Mouse (Mus musculus) neural tube, embryonic 11.5 days (tissue): ENCODE results near the gene Abcc3. TPM values are rescaled to one million over a fixed set of nuclear protein-coding genes. Genes with fewer than 3 reads are reported as not detected.

ENCODE experiments used
- ATAC-seq: fragments of 200-750 bp; cut with Nextera tagmentation; 2 replicates; pipeline ENCODE4 v1.8.0; 2017; ENCODE audit warnings: moderate number of reproducible peaks, mild to moderate bottlenecking, moderate TSS enrichment, moderate library complexity; ENCODE audit not compliant: insufficient read depth, low FRiP score, low TSS enrichment
- DNase-seq: peaks from one replicate; pipeline ENCODE4 v3.0.0-alpha.2; 2015; ENCODE audit warnings: low spot score
- H3K27ac ChIP-seq: fragments of 300-500 bp; sonication (generic); 2 replicates; pipeline ENCODE4 v1.5.1; 2014; ENCODE audit warnings: low read depth, mild to moderate bottlenecking, low read length
- H3K27me3 ChIP-seq: fragments of 300-500 bp; sonication (generic); 2 replicates; pipeline ENCODE4 v1.6.1; 2014; ENCODE audit warnings: mild to moderate bottlenecking, low read length, mixed read lengths; ENCODE audit not compliant: control insufficient read depth, insufficient read depth
- H3K36me3 ChIP-seq: fragments of 300-500 bp; sonication (generic); 2 replicates; pipeline ENCODE4 v1.6.1; 2014; ENCODE audit warnings: mild to moderate bottlenecking, low read length, moderate library complexity, mixed read lengths; ENCODE audit not compliant: control insufficient read depth, insufficient read depth
- H3K4me1 ChIP-seq: fragments of 300-500 bp; sonication (generic); 2 replicates; pipeline ENCODE4 v1.6.1; 2014; ENCODE audit warnings: low read length, mixed read lengths; ENCODE audit not compliant: control insufficient read depth, insufficient read depth
- H3K4me2 ChIP-seq: fragments of 300-500 bp; sonication (generic); 2 replicates; pipeline ENCODE4 v1.6.1; 2014; ENCODE audit warnings: low read depth, mild to moderate bottlenecking, moderate library complexity
- H3K4me3 ChIP-seq: fragments of 300-500 bp; sonication (generic); 2 replicates; pipeline ENCODE4 v1.5.1; 2014; ENCODE audit warnings: low read depth, low read length
- H3K9ac ChIP-seq: fragments of 300-500 bp; sonication (generic); 2 replicates; pipeline ENCODE4 v1.6.1; 2014; ENCODE audit warnings: mild to moderate bottlenecking, low read length
- H3K9me3 ChIP-seq: fragments of 300-500 bp; sonication (generic); 2 replicates; pipeline ENCODE4 v1.6.1; 2016; ENCODE audit warnings: low read length; ENCODE audit not compliant: control insufficient read depth
- WGBS: fragments of 180-500 bp; shearing (Covaris S2); extraction: QIAGEN DNeasy Blood & Tissue Kit; methylation state at CpG from one replicate; pipeline ENCODE4 v1.1.7; 2014; 5-methylcytosine and 5-hydroxymethylcytosine counted together
- polyA plus RNA-seq: library from polyadenylated mRNA; unstranded; fragments of >200 nt; fragmentation: Nextera tagmentation; extraction: Ambion mirVana; gene quantifications from 2 replicates; pipeline ENCODE4 v1.2.1, GENCODE M21; 2014

Abcc3 gene
- polyA plus RNA-seq, 1 experiment from 2014 or later = 0.60 TPM

- ATAC-seq = peak; percentile 68
- Histone ChIP-seq H3K27ac (peak overlapping the region; percentile 88), H3K9me3 (no peaks in the 10 kb centered on the region), H3K4me1 (peaks cover 3% of the 10 kb centered on the region; the same call in 1 of the 2 replicates), H3K4me3 (peak overlapping the region; percentile 94), H3K4me2 (peak overlapping the region; percentile 88), H3K27me3 (no peaks in the 10 kb centered on the region), H3K9ac (peak overlapping the region; percentile 80), H3K36me3 (peaks cover 2% of the 10 kb centered on the region; the same call in 1 of the 2 replicates)
- DNase-seq = no peak
- under 1% methylated on average over 64 of the region's 67 CpGs for WGBS
Measured at GRCm38 (mm10) chr11:94320969-94321930, 71.5 kb downstream of the Abcc3 start.

DNA sequence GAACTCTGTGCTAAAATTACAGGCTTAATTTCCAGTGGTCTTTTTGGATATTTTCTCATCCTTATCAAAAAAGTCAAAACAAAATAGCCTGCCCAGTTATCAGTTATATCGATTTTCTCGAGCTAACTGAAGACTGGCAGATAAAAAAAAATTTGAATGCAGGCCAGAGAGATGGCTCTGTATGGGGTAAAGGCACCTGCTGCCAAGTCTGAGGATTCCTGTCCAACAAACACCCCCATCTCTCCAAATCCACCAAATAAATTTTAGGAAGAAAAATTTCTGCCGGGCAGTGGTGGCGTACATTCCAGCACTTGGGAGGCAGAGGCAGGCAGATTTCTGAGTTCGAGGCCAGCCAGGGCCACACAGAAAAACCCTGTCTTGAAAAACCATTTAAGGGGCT, 74.7 kb downstream of the Abcc3 start:
- Histone ChIP-seq H3K27me3 (no peaks in the 10 kb centered on the region), H3K27ac (no peak overlapping the region), H3K9ac (no peak overlapping the region), H3K9me3 (no peaks in the 10 kb centered on the region), H3K4me3 (no peak overlapping the region), H3K4me1 (peaks cover 3% of the 10 kb centered on the region; the same call in 1 of the 2 replicates), H3K36me3 (peaks cover 2% of the 10 kb centered on the region; the same call in 1 of the 2 replicates), H3K4me2 (no peak overlapping the region)
- no peak for DNase-seq
- 93% methylated on average over 5 of the region's 5 CpGs for WGBS
- no peak for ATAC-seq

DNA sequence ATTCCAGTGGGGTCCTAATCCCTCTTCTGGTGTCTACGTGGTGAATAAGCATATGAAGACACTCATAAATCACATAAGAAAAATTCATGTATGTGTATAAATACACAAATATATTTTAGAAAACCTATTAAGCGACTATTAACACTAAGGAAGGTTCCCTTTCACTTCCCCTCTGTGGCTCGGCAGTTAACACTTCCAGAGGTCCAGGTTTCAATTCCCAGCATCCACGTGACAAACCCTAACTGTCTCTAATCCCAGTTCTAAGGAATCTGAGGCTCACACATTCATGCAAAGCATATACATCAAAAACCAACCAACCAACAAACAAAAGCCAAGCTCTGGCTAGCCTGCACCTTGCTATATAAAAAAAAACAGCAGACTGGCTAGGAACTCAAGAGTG, 75.3 kb downstream of the Abcc3 start:
- ATAC-seq (no peak), DNase-seq (no peak)
- Histone ChIP-seq H3K4me2 (no peak overlapping the region), H3K27ac (no peak overlapping the region), H3K27me3 (no peaks in the 10 kb centered on the region), H3K9ac (no peak overlapping the region), H3K36me3 (peaks cover 2% of the 10 kb centered on the region; the same call in 1 of the 2 replicates), H3K4me1 (peaks cover 3% of the 10 kb centered on the region; the same call in 1 of the 2 replicates), H3K4me3 (no peak overlapping the region), H3K9me3 (no peaks in the 10 kb centered on the region)
- 70% methylated on average over 4 of the region's 4 CpGs for WGBS

- H3K27ac ChIP-seq = no peak overlapping the region
- ATAC-seq = no peak
- no peaks in the 10 kb centered on the region for H3K9me3 ChIP-seq
- no peak overlapping the region for H3K4me2 ChIP-seq
- H3K36me3 ChIP-seq = peaks cover 2% of the 10 kb centered on the region; the same call in 1 of the 2 replicates
- H3K4me3 ChIP-seq = no peak overlapping the region
- peaks cover 3% of the 10 kb centered on the region; the same call in 1 of the 2 replicates for H3K4me1 ChIP-seq
- no peaks in the 10 kb centered on the region for H3K27me3 ChIP-seq
- H3K9ac ChIP-seq = no peak overlapping the region
- 91% methylated on average over 1 of the region's 1 CpGs for WGBS
- DNase-seq = no peak
Measured at GRCm38 (mm10) chr11:94317014-94317413, 75.8 kb downstream of the Abcc3 start.

GRCm38 (mm10) chr11:94316528-94316927, 76.3 kb downstream of the Abcc3 start:
- no peaks in the 10 kb centered on the region for H3K9me3 ChIP-seq
- H3K27me3 ChIP-seq = no peaks in the 10 kb centered on the region
- H3K4me2 ChIP-seq = no peak overlapping the region
- H3K4me3 ChIP-seq = no peak overlapping the region
- H3K4me1 ChIP-seq = peaks cover 3% of the 10 kb centered on the region; the same call in 1 of the 2 replicates
- H3K9ac ChIP-seq = no peak overlapping the region
- H3K27ac ChIP-seq = no peak overlapping the region
- peaks cover 2% of the 10 kb centered on the region; the same call in 1 of the 2 replicates for H3K36me3 ChIP-seq
- DNase-seq = no peak
- WGBS = 78% methylated on average over 2 of the region's 2 CpGs
- no peak for ATAC-seq

DNA sequence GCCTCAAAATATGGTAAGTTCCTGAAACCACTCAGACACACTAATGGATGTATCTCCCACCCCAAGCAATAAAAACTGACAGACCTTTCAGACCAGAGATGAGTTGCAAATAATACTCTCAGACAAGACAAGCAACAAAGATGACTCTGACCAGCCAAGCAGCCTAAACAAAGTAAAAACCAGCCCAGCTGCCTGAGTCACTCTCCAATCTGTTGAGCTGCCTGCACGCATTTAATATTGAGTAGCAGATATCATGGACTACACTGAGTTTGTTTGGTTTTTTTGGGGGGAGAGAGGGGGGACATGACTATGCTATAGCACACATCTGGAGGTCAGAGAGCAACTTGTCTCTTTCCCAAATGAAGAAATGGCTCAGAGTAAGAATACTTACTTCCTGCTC, 77.5 kb downstream of the Abcc3 start:
- no peaks in the 10 kb centered on the region for H3K27me3 ChIP-seq
- ATAC-seq (no peak), DNase-seq (no peak)
- H3K4me3 ChIP-seq = no peak overlapping the region
- H3K9ac ChIP-seq = no peak overlapping the region
- no peak overlapping the region for H3K4me2 ChIP-seq
- peaks cover 3% of the 10 kb centered on the region; the same call in 1 of the 2 replicates for H3K4me1 ChIP-seq
- 81% methylated on average over 1 of the region's 1 CpGs for WGBS
- peaks cover 2% of the 10 kb centered on the region; the same call in 1 of the 2 replicates for H3K36me3 ChIP-seq
- no peak overlapping the region for H3K27ac ChIP-seq
- no peaks in the 10 kb centered on the region for H3K9me3 ChIP-seq

DNA sequence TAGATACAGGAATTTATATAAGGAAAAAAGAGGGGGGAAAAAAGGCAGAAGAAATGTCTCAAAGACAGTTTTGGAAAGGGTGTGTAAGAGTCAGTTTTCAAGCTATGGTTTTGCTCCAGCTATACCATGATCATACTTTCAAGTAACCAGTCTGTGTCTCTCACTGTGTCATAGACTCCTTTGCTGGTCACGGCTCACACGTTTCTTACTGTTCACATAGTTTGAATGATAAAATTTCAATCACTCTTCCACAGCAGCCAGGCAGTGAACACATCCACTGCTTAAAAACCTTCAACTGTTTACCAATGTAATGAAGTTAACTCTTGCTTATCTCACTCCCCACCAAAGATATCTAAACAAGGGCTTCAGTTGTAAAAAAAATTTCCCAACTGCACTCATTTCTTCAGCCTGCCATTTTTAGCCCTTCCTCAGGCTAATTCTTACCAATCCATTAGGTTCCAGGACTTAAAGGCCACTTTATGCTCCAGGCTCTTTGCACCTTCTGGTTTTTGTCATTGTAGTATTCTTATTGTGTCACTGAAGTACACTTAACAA, 78.6 kb downstream of the Abcc3 start:
- ATAC-seq = no peak
- 90% methylated on average over 2 of the region's 2 CpGs for WGBS
- H3K4me2 ChIP-seq = no peak overlapping the region

DNA sequence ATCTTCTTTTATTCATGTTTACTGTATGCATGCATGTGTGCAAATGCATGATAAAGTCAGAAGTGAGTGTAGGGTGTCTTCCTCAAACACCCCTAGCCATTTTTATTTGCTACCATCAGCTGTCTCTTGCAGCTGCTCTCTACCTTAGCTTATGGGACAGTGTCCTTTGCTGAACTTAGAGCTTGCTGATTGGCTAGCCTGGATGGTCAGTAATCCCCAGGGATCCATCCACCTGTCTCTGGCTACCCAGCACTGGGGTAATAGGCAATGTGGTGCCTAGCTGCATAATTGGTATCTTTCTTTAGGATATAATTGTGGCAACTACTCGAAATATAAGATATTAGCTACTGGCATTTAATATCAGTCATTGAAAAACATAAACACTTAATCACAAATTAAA, 80.1 kb downstream of the Abcc3 start:
- 82% methylated on average over 1 of the region's 1 CpGs for WGBS
- ATAC-seq (no peak), DNase-seq (no peak)
- no peak overlapping the region for H3K4me2 ChIP-seq
- no peaks in the 10 kb centered on the region for H3K9me3 ChIP-seq
- no peak overlapping the region for H3K4me3 ChIP-seq
- H3K9ac ChIP-seq = no peak overlapping the region
- no peaks in the 10 kb centered on the region; the same call in 1 of the 2 replicates for H3K4me1 ChIP-seq
- no peaks in the 10 kb centered on the region for H3K27me3 ChIP-seq
- no peak overlapping the region for H3K27ac ChIP-seq
- H3K36me3 ChIP-seq = no peaks in the 10 kb centered on the region

More for the DNA sequence above, 78.6 kb downstream of the Abcc3 start:
- no peak for DNase-seq
- Histone ChIP-seq H3K4me1 (no peaks in the 10 kb centered on the region; the same call in 1 of the 2 replicates), H3K9me3 (no peaks in the 10 kb centered on the region), H3K27ac (no peak overlapping the region), H3K4me3 (no peak overlapping the region), H3K9ac (no peak overlapping the region), H3K27me3 (no peaks in the 10 kb centered on the region), H3K36me3 (no peaks in the 10 kb centered on the region)
